Mouse (Mus musculus) olfactory bulb, adult 2 months (tissue): ENCODE measurements around the gene Fgf10. TPM values are rescaled to one million over a fixed set of nuclear protein-coding genes. Genes with fewer than 3 reads are reported as not detected.

ENCODE experiments used
- H3K27ac ChIP-seq: fragments of 200-500 bp; 2 replicates; pipeline ENCODE4 v1.5.1; 2012; ENCODE audit warnings: low read depth, low read length; ENCODE audit not compliant: insufficient read depth
- H3K4me1 ChIP-seq: fragments of 200-500 bp; 2 replicates; pipeline ENCODE4 v1.6.1; 2012; ENCODE audit warnings: low read length; ENCODE audit not compliant: control insufficient read depth, insufficient read depth
- H3K4me3 ChIP-seq: fragments of 200-500 bp; 2 replicates; pipeline ENCODE4 v1.5.1; 2012; ENCODE audit warnings: mild to moderate bottlenecking, low read depth, low read length, moderate library complexity; ENCODE audit not compliant: insufficient read depth
- CTCF ChIP-seq: fragments of 200-500 bp; IDR thresholded peaks from 2 replicates; pipeline ENCODE4 v1.5.1; 2012; ENCODE audit warnings: low read depth, mild to moderate bottlenecking, low read length, moderate library complexity; ENCODE audit not compliant: insufficient read depth
- POLR2A ChIP-seq: fragments of 200-500 bp; IDR thresholded peaks from 2 replicates; pipeline ENCODE4 v1.6.1; 2012; ENCODE audit warnings: mild to moderate bottlenecking, low read depth, low read length, moderate library complexity; ENCODE audit not compliant: insufficient read depth
- WGBS: fragments of 180-500 bp; shearing (Covaris S2); methylation state at CpG from one replicate; pipeline ENCODE4 v1.1.7; 2018; 5-methylcytosine and 5-hydroxymethylcytosine counted together
- polyA plus RNA-seq: library from polyadenylated mRNA; stranded (reverse); fragments of >200 nt; gene quantifications from 2 replicates; pipeline ENCODE4 v1.2.4, GENCODE M21; 2012; ENCODE audit warnings: low replicate concordance; ENCODE audit not compliant: missing spikeins, insufficient read depth, insufficient read length

Fgf10 gene
- polyA plus RNA-seq, 1 experiment = not detected

- 80% methylated on average over 2 of the region's 2 CpGs for WGBS
- H3K4me1 ChIP-seq = no peaks in the 10 kb centered on the region
- no peak overlapping the region for H3K4me3 ChIP-seq
- TF ChIP-seq POLR2A (no peak), CTCF (no peak)
- H3K27ac ChIP-seq = no peak overlapping the region
These were observed 4.7 kb upstream of the Fgf10 start for GRCm38 (mm10) chr13:118664901-118665300.

DNA sequence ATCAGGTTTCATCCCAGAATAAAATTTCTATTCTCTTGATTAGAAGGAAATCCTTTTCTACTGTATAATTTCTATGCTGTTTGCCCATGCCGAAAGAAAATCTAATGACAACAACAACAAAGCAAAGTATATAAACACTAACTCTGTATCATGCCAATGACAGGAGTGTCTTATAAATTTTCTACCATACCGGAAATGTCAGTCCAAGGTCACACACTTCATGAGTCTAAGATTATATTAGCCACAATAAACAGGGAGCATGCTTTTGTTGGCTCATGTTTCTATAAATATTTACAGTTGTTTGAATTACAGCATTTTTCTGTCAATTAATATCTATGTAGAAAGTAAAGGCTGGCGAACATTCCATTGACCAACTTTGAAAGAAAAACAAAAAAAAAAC is 9.6 kb downstream of the Fgf10 start:
- WGBS = 83% methylated on average over 3 of the region's 3 CpGs
- Histone ChIP-seq H3K4me3 (no peak overlapping the region), H3K4me1 (no peaks in the 10 kb centered on the region), H3K27ac (no peak overlapping the region)
- TF ChIP-seq CTCF = no peak
- no peak for TF ChIP-seq POLR2A

- H3K4me1 ChIP-seq = no peaks in the 10 kb centered on the region
- H3K27ac ChIP-seq = no peak overlapping the region
- no peak overlapping the region for H3K4me3 ChIP-seq
- TF ChIP-seq CTCF (no peak), POLR2A (no peak)
- 89% methylated on average over 2 of the region's 2 CpGs for WGBS
These were observed 23.5 kb downstream of the Fgf10 start for GRCm38 (mm10) chr13:118693049-118693448.

DNA sequence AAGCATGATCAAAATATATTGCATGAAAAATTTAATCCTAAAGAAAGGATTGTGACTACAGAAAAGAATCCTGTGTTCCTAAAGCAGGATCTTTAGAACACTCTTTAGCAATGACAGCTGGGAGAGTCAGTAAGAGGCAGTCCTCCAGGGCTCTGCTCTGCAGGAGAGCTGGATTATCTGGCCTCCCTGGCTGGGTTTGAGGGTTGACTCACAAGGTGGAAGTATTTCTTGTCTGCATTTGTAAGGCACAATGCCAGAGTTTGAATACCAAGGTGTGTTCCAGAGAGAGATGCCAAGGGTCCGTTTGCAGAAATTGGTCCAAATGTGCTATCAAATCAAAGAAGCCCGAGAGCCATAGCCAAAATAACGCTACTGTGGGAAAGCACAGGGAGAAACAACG is 25.5 kb downstream of the Fgf10 start:
- 16% methylated on average over 4 of the region's 4 CpGs for WGBS
- Histone ChIP-seq H3K4me1 (no peaks in the 10 kb centered on the region), H3K27ac (no peak overlapping the region), H3K4me3 (no peak overlapping the region)
- TF ChIP-seq POLR2A = no peak
- no peak for TF ChIP-seq CTCF

GRCm38 (mm10) chr13:118703727-118704126 is 34.1 kb downstream of the Fgf10 start:
- no peak overlapping the region for H3K4me3 ChIP-seq
- no peak overlapping the region for H3K27ac ChIP-seq
- TF ChIP-seq CTCF = no peak
- TF ChIP-seq POLR2A = no peak
- no peaks in the 10 kb centered on the region for H3K4me1 ChIP-seq

- H3K4me3 ChIP-seq = no peak overlapping the region
- no peak overlapping the region for H3K27ac ChIP-seq
- WGBS = 87% methylated on average over 3 of the region's 3 CpGs
- H3K4me1 ChIP-seq = no peaks in the 10 kb centered on the region
- TF ChIP-seq CTCF = no peak
- TF ChIP-seq POLR2A = no peak
These were observed 36.1 kb downstream of the Fgf10 start for GRCm38 (mm10) chr13:118705716-118706115.

GRCm38 (mm10) chr13:118709912-118710311 is 40.3 kb downstream of the Fgf10 start:
- TF ChIP-seq CTCF (no peak), POLR2A (no peak)
- Histone ChIP-seq H3K27ac (no peak overlapping the region), H3K4me1 (peaks cover 5% of the 10 kb centered on the region; the same call in 1 of the 2 replicates), H3K4me3 (no peak overlapping the region)
- WGBS = 91% methylated on average over 1 of the region's 1 CpGs

DNA sequence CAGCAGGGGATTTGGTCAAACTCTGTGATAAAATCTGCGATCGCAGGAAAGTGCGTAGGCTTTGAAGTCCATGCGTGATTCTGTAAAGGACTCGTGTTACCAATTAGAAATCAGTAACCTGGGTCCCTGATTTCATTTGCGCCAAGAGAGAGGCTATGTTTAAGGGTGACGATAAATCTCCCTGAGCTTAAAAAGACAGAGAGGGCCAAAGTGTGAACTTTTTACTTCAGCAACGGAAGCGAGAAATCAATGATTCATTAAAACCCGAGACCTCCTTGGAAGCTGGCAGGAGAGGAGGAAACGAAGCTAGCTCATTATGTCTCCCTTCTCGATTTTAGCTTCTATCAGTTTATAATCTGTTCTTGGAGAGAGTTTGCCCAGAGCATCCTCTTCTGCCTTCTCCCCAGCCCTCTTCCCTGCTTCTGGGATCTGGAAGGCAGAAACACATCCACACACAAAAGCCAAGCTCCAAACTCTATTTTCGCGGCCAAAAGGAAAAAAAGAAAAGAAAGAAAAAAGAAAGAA is 44.1 kb downstream of the Fgf10 start:
- H3K4me1 ChIP-seq = peaks cover 8% of the 10 kb centered on the region; the same call in 1 of the 2 replicates
- peak overlapping the region; percentile 55 for H3K4me3 ChIP-seq
- 4% methylated on average over 14 of the region's 14 CpGs for WGBS
- no peak overlapping the region for H3K27ac ChIP-seq
- no peak for TF ChIP-seq CTCF
- TF ChIP-seq POLR2A = no peak

DNA sequence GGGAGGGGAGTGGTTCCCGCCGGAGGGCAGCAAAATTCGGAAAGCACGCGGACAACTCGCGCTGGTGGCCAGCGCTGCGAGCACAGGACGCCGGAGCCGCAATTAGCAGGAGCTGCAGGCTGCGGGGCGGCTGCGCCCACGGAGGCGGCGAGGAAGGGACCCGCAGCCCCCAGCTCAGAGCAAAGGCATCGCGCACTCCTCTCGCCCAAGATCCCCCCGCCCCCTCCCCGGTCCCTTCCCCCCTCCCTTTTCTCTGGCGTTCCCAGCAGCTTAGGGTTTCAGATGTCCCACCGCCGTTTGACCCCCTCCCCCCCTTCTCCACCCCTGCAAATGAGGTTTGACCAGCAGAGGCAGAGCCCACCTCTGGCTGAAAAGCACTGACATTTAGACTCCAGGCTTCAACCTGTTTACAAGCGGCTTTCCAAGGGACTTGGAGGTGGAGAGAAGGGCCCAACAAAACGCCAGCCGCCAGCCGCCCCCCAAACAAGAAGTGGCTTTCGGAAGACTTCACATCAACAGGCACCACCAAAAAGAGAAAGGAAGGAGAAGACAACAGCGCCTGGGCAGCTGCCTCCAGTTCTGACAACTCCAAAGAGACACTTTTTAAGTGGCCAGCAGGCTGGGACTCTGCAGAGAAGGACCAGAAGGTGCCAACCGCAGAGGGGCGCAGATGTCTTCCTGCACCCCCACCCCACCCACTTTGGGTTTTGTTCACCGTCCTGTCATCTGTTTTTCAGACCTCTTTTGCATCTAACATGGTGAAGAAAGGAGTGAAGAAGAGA is 44.9 kb downstream of the Fgf10 start:
- WGBS = under 1% methylated on average over 36 of the region's 36 CpGs
- peak overlapping the region; percentile 55 for H3K4me3 ChIP-seq
- TF ChIP-seq CTCF (no peak), POLR2A (no peak)
- H3K4me1 ChIP-seq = peaks cover 8% of the 10 kb centered on the region; the same call in 1 of the 2 replicates
- H3K27ac ChIP-seq = 0 out of 2 replicates have a peak overlapping the region, but pooled peaks have one; percentile 14
